Mouse (Mus musculus) lung, adult 2 months (tissue): ENCODE measurements at regions not wholly inside any gene's neighbourhood (a gene's known extent, or its start where the extent isn't known, plus 50 kb on each side); places are given as distances from the start of the nearest gene placed in this dataset.

Experiments used
- CTCF ChIP-seq: fragments of 200-500 bp; IDR thresholded peaks from 2 replicates; pipeline ENCODE4 v1.5.1; 2011; ENCODE audit warnings: mild to moderate bottlenecking, low read length, control low read depth; ENCODE audit not compliant: insufficient read depth
- POLR2A ChIP-seq: fragments of 200-500 bp; IDR thresholded peaks from 2 replicates; pipeline ENCODE4 v1.6.1; 2011; ENCODE audit warnings: low read depth, mild to moderate bottlenecking, control low read depth, low read length, borderline replicate concordance; ENCODE audit errors: extremely low read depth

- TF ChIP-seq CTCF (no peak), POLR2A (no peak)
These were observed 258.6 kb upstream of the Usp25 start for GRCm38 (mm10) chr16:76754871-76755270.
